Mouse (Mus musculus) urinary bladder, postnatal 4 days (tissue): ENCODE results near the gene Kif2a.

ENCODE experiments used
- DNase-seq, 2 experiments: peaks; one replicate each; pipeline ENCODE4 v3.0.0; 2021 to 2022; ENCODE audit warnings: low spot score in 2 of 2

Gene Kif2a

GRCm38 (mm10) chr13:107021461-107022265 is at the start of gene Kif2a:
Kif2a (minus strand) TSS chr13:107022126.
- DNase-seq: peak; percentile 34 to 61

- no peak for DNase-seq
Observed at GRCm38 (mm10) chr13:107069061-107069460, 47.1 kb upstream of the Kif2a start.

- DNase-seq: no peak
Observed at GRCm38 (mm10) chr13:107065098-107065855, 43.4 kb upstream of the Kif2a start.

GRCm38 (mm10) chr13:107064263-107064662 is 42.3 kb upstream of the Kif2a start:
- DNase-seq: no peak

GRCm38 (mm10) chr13:107063115-107063807 is 41.3 kb upstream of the Kif2a start:
- DNase-seq: no peak

- no peak for DNase-seq
Observed at GRCm38 (mm10) chr13:107060098-107060497, 38.2 kb upstream of the Kif2a start.

GRCm38 (mm10) chr13:107059460-107059859 is 37.5 kb upstream of the Kif2a start:
- no peak for DNase-seq

GRCm38 (mm10) chr13:107056318-107056717 is 34.4 kb upstream of the Kif2a start:
- no peak for DNase-seq

- DNase-seq: no peak
Observed at GRCm38 (mm10) chr13:107054496-107054895, 32.6 kb upstream of the Kif2a start.

GRCm38 (mm10) chr13:107051342-107051741 is 29.4 kb upstream of the Kif2a start:
- no peak for DNase-seq

- no peak for DNase-seq
Observed at GRCm38 (mm10) chr13:107044229-107044628, 22.3 kb upstream of the Kif2a start.

- no peak for DNase-seq
Observed at GRCm38 (mm10) chr13:107042551-107042950, 20.6 kb upstream of the Kif2a start.

- DNase-seq: no peak
Observed at GRCm38 (mm10) chr13:107039493-107039892, 17.6 kb upstream of the Kif2a start.

- DNase-seq: no peak
Observed at GRCm38 (mm10) chr13:107038346-107038745, 16.4 kb upstream of the Kif2a start.

- no peak for DNase-seq
Observed at GRCm38 (mm10) chr13:107035511-107036113, 13.7 kb upstream of the Kif2a start.

GRCm38 (mm10) chr13:107035078-107035477 is 13.2 kb upstream of the Kif2a start:
- DNase-seq: no peak

GRCm38 (mm10) chr13:107034028-107034920 is 12.3 kb upstream of the Kif2a start:
- no peak for DNase-seq

- DNase-seq: no peak
Observed at GRCm38 (mm10) chr13:107031228-107031627, 9.3 kb upstream of the Kif2a start.

- no peak for DNase-seq
Observed at GRCm38 (mm10) chr13:107027218-107027617, 5.3 kb upstream of the Kif2a start.

GRCm38 (mm10) chr13:107025663-107026062 is 3.7 kb upstream of the Kif2a start:
- DNase-seq: no peak
